Mouse (Mus musculus) hindbrain, embryonic 14.5 days (tissue): ENCODE results near the gene Trim56. TPM values are rescaled to one million over a fixed set of nuclear protein-coding genes. Genes with fewer than 3 reads are reported as not detected.
"Not testable (repeated sequence)": the region's sequence is repeated elsewhere in the genome, so short reads cannot be mapped to it uniquely, and the experiment has no call there.

Source experiments
- ATAC-seq: fragments of 200-750 bp; cut with Nextera tagmentation; 2 replicates; pipeline ENCODE4 v1.8.0; 2017; ENCODE audit warnings: moderate number of reproducible peaks, mild to moderate bottlenecking, moderate TSS enrichment, moderate library complexity; ENCODE audit not compliant: low FRiP score
- DNase-seq: peaks from one replicate; pipeline ENCODE4 v3.0.0-alpha.2; 2015; ENCODE audit warnings: low spot score
- H3K27ac ChIP-seq: fragments of 300-500 bp; sonication (generic); 2 replicates; pipeline ENCODE4 v1.5.1; 2014; ENCODE audit warnings: mild to moderate bottlenecking, moderate library complexity
- H3K27me3 ChIP-seq: fragments of 300-500 bp; sonication (generic); 2 replicates; pipeline ENCODE4 v1.6.1; 2014; ENCODE audit warnings: mild to moderate bottlenecking, low read length, mixed read lengths; ENCODE audit not compliant: control insufficient read depth, insufficient read depth
- H3K36me3 ChIP-seq: fragments of 300-500 bp; sonication (generic); replicated peaks from 2 replicates; pipeline ENCODE4 v1.6.1; 2014; ENCODE audit not compliant: control insufficient read depth, insufficient read depth
- H3K4me1 ChIP-seq: fragments of 300-500 bp; sonication (generic); replicated peaks from 2 replicates; pipeline ENCODE4 v1.6.1; 2014; ENCODE audit warnings: antibody characterized with exemption, low read length, mixed read lengths; ENCODE audit not compliant: control insufficient read depth, insufficient read depth
- H3K4me2 ChIP-seq: fragments of 300-500 bp; sonication (generic); replicated peaks from 2 replicates; pipeline ENCODE4 v1.6.1; 2014; ENCODE audit warnings: mild to moderate bottlenecking, moderate library complexity
- H3K4me3 ChIP-seq: fragments of 300-500 bp; sonication (generic); replicated peaks from 2 replicates; pipeline ENCODE4 v1.5.1; 2014; ENCODE audit warnings: mild to moderate bottlenecking, low read length
- H3K9ac ChIP-seq: fragments of 300-500 bp; sonication (generic); 2 replicates; pipeline ENCODE4 v1.6.1; 2014
- H3K9me3 ChIP-seq: fragments of 300-500 bp; sonication (generic); 2 replicates; pipeline ENCODE4 v1.6.1; 2016; ENCODE audit warnings: low read length; ENCODE audit not compliant: control insufficient read depth
- WGBS: fragments of 180-500 bp; shearing (Covaris S2); extraction: QIAGEN DNeasy Blood & Tissue Kit; methylation state at CpG from one replicate; pipeline ENCODE4 v1.1.7; 2014; 5-methylcytosine and 5-hydroxymethylcytosine counted together
- polyA plus RNA-seq: library from polyadenylated mRNA; unstranded; fragments of >200 nt; fragmentation: Nextera tagmentation; extraction: Ambion mirVana; gene quantifications from 2 replicates; pipeline ENCODE4 v1.2.1, GENCODE M21; 2014

Trim56 gene
- polyA plus RNA-seq = 3.3 and 3.9 TPM in 2 replicates

- no peak within 1 kb of the TSS for H3K27ac ChIP-seq
- WGBS = 14% methylated on average over 29 of the region's 29 CpGs
- no peaks in the 10 kb centered on the region for H3K27me3 ChIP-seq
- peak within 1 kb of the TSS; percentile 44 for H3K4me2 ChIP-seq
- peak within 1 kb of the TSS; percentile 53; the same call in 1 of the 2 replicates for H3K9ac ChIP-seq
- H3K9me3 ChIP-seq = no peaks in the 10 kb centered on the region
- H3K4me1 ChIP-seq = no peaks in the 10 kb centered on the region
- peak within 1 kb of the TSS; percentile 37 for H3K4me3 ChIP-seq
- no peak for ATAC-seq
- H3K36me3 ChIP-seq = no peaks in the 10 kb centered on the region
- no peak for DNase-seq
Observed at GRCm38 (mm10) chr5:137115866-137116847, at the start of gene Trim56. Trim56 (minus strand) TSS chr5:137116209.

GRCm38 (mm10) chr5:137161853-137162252, 45.8 kb upstream of the Trim56 start:
- H3K4me3 ChIP-seq = no peak overlapping the region
- H3K27me3 ChIP-seq = no peaks in the 10 kb centered on the region

GRCm38 (mm10) chr5:137159461-137159860, 43.5 kb upstream of the Trim56 start:
- 30% methylated on average over 11 of the region's 11 CpGs for WGBS
- Histone ChIP-seq H3K9me3 (no peaks in the 10 kb centered on the region), H3K36me3 (no peaks in the 10 kb centered on the region), H3K9ac (no peak overlapping the region), H3K4me2 (no peak overlapping the region), H3K27ac (no peak overlapping the region), H3K27me3 (no peaks in the 10 kb centered on the region), H3K4me3 (no peak overlapping the region), H3K4me1 (no peaks in the 10 kb centered on the region)
- DNase-seq (no peak), ATAC-seq (no peak)

More at GRCm38 (mm10) chr5:137161853-137162252, 45.8 kb upstream of the Trim56 start:
- H3K36me3 ChIP-seq = no peaks in the 10 kb centered on the region
- no peak for DNase-seq
- no peaks in the 10 kb centered on the region for H3K9me3 ChIP-seq
- H3K4me1 ChIP-seq = no peaks in the 10 kb centered on the region
- 77% methylated on average over 4 of the region's 4 CpGs for WGBS
- H3K4me2 ChIP-seq = no peak overlapping the region
- no peak overlapping the region for H3K9ac ChIP-seq
- no peak overlapping the region for H3K27ac ChIP-seq
- no peak for ATAC-seq

- no peaks in the 10 kb centered on the region; the same call in none of the 2 replicates for H3K9me3 ChIP-seq
- H3K27me3 ChIP-seq = no peaks in the 10 kb centered on the region
- H3K4me3 ChIP-seq = no peak overlapping the region
- no peak overlapping the region for H3K27ac ChIP-seq
- no peaks in the 10 kb centered on the region for H3K4me1 ChIP-seq
- H3K4me2 ChIP-seq = no peak overlapping the region
- DNase-seq (no peak), ATAC-seq (no peak)
- 89% methylated on average over 5 of the region's 5 CpGs for WGBS
- no peak overlapping the region for H3K9ac ChIP-seq
- no peaks in the 10 kb centered on the region for H3K36me3 ChIP-seq
Observed at GRCm38 (mm10) chr5:137153289-137153688, 37.3 kb upstream of the Trim56 start.

GRCm38 (mm10) chr5:137152623-137153022, 36.6 kb upstream of the Trim56 start:
- no peak for ATAC-seq
- Histone ChIP-seq H3K27ac (no peak overlapping the region), H3K4me3 (no peak overlapping the region), H3K9ac (no peak overlapping the region), H3K4me2 (no peak overlapping the region), H3K36me3 (no peaks in the 10 kb centered on the region), H3K27me3 (no peaks in the 10 kb centered on the region), H3K9me3 (no peaks in the 10 kb centered on the region; the same call in none of the 2 replicates), H3K4me1 (no peaks in the 10 kb centered on the region)
- DNase-seq = peak; percentile 28
- WGBS = 67% methylated on average over 2 of the region's 2 CpGs

- not testable (repeated sequence) for H3K4me2 ChIP-seq, H3K9me3 ChIP-seq, H3K4me3 ChIP-seq, DNase-seq, H3K27ac ChIP-seq, H3K9ac ChIP-seq, H3K4me1 ChIP-seq, H3K36me3 ChIP-seq, ATAC-seq, H3K27me3 ChIP-seq
Observed at GRCm38 (mm10) chr5:137149272-137149882, 33.4 kb upstream of the Trim56 start, which contains the start of gene Muc3. Muc3 (minus strand) TSS chr5:137149322.

- H3K4me2 ChIP-seq = no peak overlapping the region
- no peak overlapping the region for H3K9ac ChIP-seq
- H3K9me3 ChIP-seq = no peaks in the 10 kb centered on the region
- WGBS = 38% methylated on average over 2 of the region's 3 CpGs
- no peak overlapping the region for H3K4me3 ChIP-seq
- no peak for ATAC-seq
- H3K27ac ChIP-seq = no peak overlapping the region
- H3K27me3 ChIP-seq = no peaks in the 10 kb centered on the region
- no peak for DNase-seq
- H3K4me1 ChIP-seq = no peaks in the 10 kb centered on the region
- no peaks in the 10 kb centered on the region for H3K36me3 ChIP-seq
Observed at GRCm38 (mm10) chr5:137140836-137141235, 24.8 kb upstream of the Trim56 start.

GRCm38 (mm10) chr5:137138977-137139376, 23.0 kb upstream of the Trim56 start:
- WGBS = 86% methylated on average over 10 of the region's 10 CpGs
- Histone ChIP-seq H3K27me3 (no peaks in the 10 kb centered on the region), H3K36me3 (no peaks in the 10 kb centered on the region), H3K9ac (no peak overlapping the region), H3K4me1 (no peaks in the 10 kb centered on the region), H3K9me3 (no peaks in the 10 kb centered on the region), H3K4me3 (no peak overlapping the region), H3K27ac (no peak overlapping the region), H3K4me2 (no peak overlapping the region)
- ATAC-seq (no peak), DNase-seq (no peak)

GRCm38 (mm10) chr5:137134959-137135358, 18.9 kb upstream of the Trim56 start:
- Histone ChIP-seq H3K4me3 (no peak overlapping the region), H3K9ac (no peak overlapping the region), H3K9me3 (no peaks in the 10 kb centered on the region), H3K36me3 (no peaks in the 10 kb centered on the region), H3K4me1 (no peaks in the 10 kb centered on the region), H3K4me2 (no peak overlapping the region), H3K27me3 (no peaks in the 10 kb centered on the region), H3K27ac (no peak overlapping the region)
- DNase-seq (no peak), ATAC-seq (no peak)
- 38% methylated on average over 11 of the region's 11 CpGs for WGBS
